11 mouse cellular contexts compared by ENCODE assay signal in the genomic region with DNA sequence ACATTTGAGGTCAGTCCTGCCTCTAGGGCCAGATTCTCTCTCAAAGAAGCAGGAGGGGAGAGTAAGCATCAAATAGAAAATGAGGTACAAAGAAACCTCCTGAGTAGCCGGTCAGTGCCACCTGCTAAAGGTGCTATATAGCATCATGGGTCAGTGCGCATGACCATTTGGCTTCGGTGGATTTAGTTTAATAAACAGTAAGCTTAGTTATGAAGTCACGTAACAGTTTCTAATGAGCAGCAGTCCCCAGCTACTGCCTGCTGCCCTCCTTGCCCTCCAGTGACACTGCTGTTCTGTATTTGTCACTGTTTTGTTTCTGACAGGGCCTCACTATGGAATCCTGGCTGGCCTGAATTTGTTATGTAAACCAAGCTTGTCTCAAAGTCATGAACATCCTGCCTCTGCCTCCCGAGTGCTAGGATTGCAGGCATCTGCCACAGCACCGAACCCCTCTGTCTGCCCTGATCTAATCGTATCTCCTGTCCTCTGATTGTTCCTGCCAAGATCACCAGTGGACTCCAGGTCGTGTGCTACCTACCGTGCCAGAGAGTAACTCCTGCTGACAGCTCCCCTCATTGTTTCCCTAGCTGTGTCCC. TPM values are rescaled to one million over a fixed set of nuclear protein-coding genes. Genes with fewer than 3 reads are reported as not detected.
DNase-seq lines count a peak whose midpoint lies in the region; ATAC-seq and TF ChIP-seq lines count a peak whose summit lies in the region.
"Had no signal": no experiment of that assay in that cellular context is flagged by ENCODE, and none has a peak within 500 bp of the region (broad histone marks: within the 10 kb centered on the region; RNA-seq: fewer than 3 reads in every experiment).

No protein-coding gene starts in this region.

- peak; percentile 63 for DNase-seq in heart, adult 9 months (ENCODE audit: low spot score in 2 of 2)
- DNase-seq in heart, postnatal 4 days: no peak
- peak; percentile 23 for DNase-seq in lung, embryonic 14.5 days
- no peak for DNase-seq in lung, postnatal 4 days
- no peak for DNase-seq in stomach, postnatal 0 days (ENCODE audit: low spot score)
- DNase-seq in thymus, postnatal 36 days: no peak

- ATAC-seq in lung, embryonic 14.5 days (ENCODE audit: insufficient read depth): no peak
- no peak for ATAC-seq in heart, embryonic 16.5 days (replicated peaks; ENCODE audit: extremely low read depth, insufficient read depth, low FRiP score)
- ATAC-seq in stomach, postnatal 0 days (ENCODE audit: low FRiP score, low TSS enrichment): no peak
- ATAC-seq: forebrain, embryonic 13.5 days had no signal

- WGBS in lung, embryonic 14.5 days: 57% methylated on average over 9 of the region's 9 CpGs
- WGBS in heart, embryonic 16.5 days: 45% methylated on average over 9 of the region's 9 CpGs
- 58% methylated on average over 9 of the region's 9 CpGs for WGBS in stomach, postnatal 0 days

- no peak overlapping the region for H3K4me2 ChIP-seq in lung, embryonic 14.5 days
- H3K4me2 ChIP-seq in heart, embryonic 16.5 days (ENCODE audit: low read depth, low read length): no peak overlapping the region
- H3K4me2 ChIP-seq in stomach, postnatal 0 days (replicated peaks; ENCODE audit: low read depth): no peak overlapping the region
- H3K4me2 ChIP-seq: forebrain, embryonic 13.5 days; stomach, embryonic 15.5 days had no signal

- TF ChIP-seq CTCF in lung, embryonic 14.5 days (IDR thresholded peaks at IDR 0.05; ENCODE audit: low read depth): no peak
- no peak for TF ChIP-seq CTCF in stomach, postnatal 0 days (IDR thresholded peaks at IDR 0.05; ENCODE audit: low read depth)

- H3K4me3 ChIP-seq in lung, embryonic 14.5 days (ENCODE audit: low read depth, low read length): no peak overlapping the region
- no peak overlapping the region for H3K4me3 ChIP-seq in heart, embryonic 16.5 days (ENCODE audit: low read length)
- H3K4me3 ChIP-seq in stomach, postnatal 0 days (ENCODE audit: low read depth, low read length): no peak overlapping the region
- H3K4me3 ChIP-seq: forebrain, embryonic 13.5 days; stomach, embryonic 15.5 days had no signal

- H3K4me1 ChIP-seq in lung, embryonic 14.5 days (ENCODE audit: insufficient read depth): peaks cover 10% of the 10 kb centered on the region
- H3K4me1 ChIP-seq in heart, embryonic 16.5 days (ENCODE audit: control insufficient read depth, insufficient read depth, low read length): peaks cover 23% of the 10 kb centered on the region
- H3K4me1 ChIP-seq in stomach, postnatal 0 days (replicated peaks; ENCODE audit: control insufficient read depth, insufficient read depth): peaks cover 7% of the 10 kb centered on the region; the same call in 1 of the 2 replicates
- H3K4me1 ChIP-seq: forebrain, embryonic 13.5 days had no signal

- TF ChIP-seq EP300 in stomach, postnatal 0 days (optimal IDR thresholded peaks at IDR 0.05): no peak

- H3K36me3 ChIP-seq in lung, embryonic 14.5 days (ENCODE audit: insufficient read depth): no peaks in the 10 kb centered on the region
- no peaks in the 10 kb centered on the region for H3K36me3 ChIP-seq in heart, embryonic 16.5 days (ENCODE audit: control insufficient read depth, insufficient read depth)
- no peaks in the 10 kb centered on the region; the same call in 1 of the 2 replicates for H3K36me3 ChIP-seq in stomach, postnatal 0 days (ENCODE audit: control insufficient read depth, insufficient read depth, low read length)
- H3K36me3 ChIP-seq: stomach, embryonic 15.5 days had no signal

- H3K9ac ChIP-seq in lung, embryonic 14.5 days: no peak overlapping the region
- peak overlapping the region; percentile 35; the same call in 1 of the 2 replicates for H3K9ac ChIP-seq in heart, embryonic 16.5 days (ENCODE audit: low read length)
- H3K9ac ChIP-seq in stomach, postnatal 0 days (ENCODE audit: low read length): no peak overlapping the region
- H3K9ac ChIP-seq: forebrain, embryonic 13.5 days; stomach, embryonic 15.5 days had no signal

- no peaks in the 10 kb centered on the region for H3K27me3 ChIP-seq in lung, embryonic 14.5 days (ENCODE audit: insufficient read depth, low read length)
- no peaks in the 10 kb centered on the region for H3K27me3 ChIP-seq in heart, embryonic 16.5 days (ENCODE audit: control insufficient read depth, insufficient read depth, low read length)
- no peaks in the 10 kb centered on the region for H3K27me3 ChIP-seq in stomach, postnatal 0 days (ENCODE audit: control insufficient read depth, insufficient read depth, low read length)
- H3K27me3 ChIP-seq: forebrain, embryonic 13.5 days; stomach, embryonic 15.5 days had no signal

- no peaks in the 10 kb centered on the region for H3K9me3 ChIP-seq in lung, embryonic 14.5 days (ENCODE audit: low read depth, low read length)
- H3K9me3 ChIP-seq in heart, embryonic 16.5 days (replicated peaks; ENCODE audit: control insufficient read depth, low read length): no peaks in the 10 kb centered on the region
- no peaks in the 10 kb centered on the region for H3K9me3 ChIP-seq in stomach, postnatal 0 days (ENCODE audit: control insufficient read depth, low read length)
- H3K9me3 ChIP-seq: forebrain, embryonic 13.5 days; stomach, embryonic 15.5 days had no signal

- peak overlapping the region; percentile 36; the same call in 1 of the 2 replicates for H3K27ac ChIP-seq in lung, embryonic 14.5 days (ENCODE audit: low read depth)
- peak overlapping the region; percentile 51 for H3K27ac ChIP-seq in heart, embryonic 16.5 days (ENCODE audit: low read length)
- H3K27ac ChIP-seq in stomach, postnatal 0 days (replicated peaks): peak overlapping the region; percentile 53
- H3K27ac ChIP-seq: forebrain, embryonic 13.5 days; stomach, embryonic 15.5 days had no signal

RNA-seq across cellular contexts. Expression of a gene that starts 8.2 kb away (rescaled TPM):
- 10 to 100 TPM; 39.5 to 41.2 TPM for total RNA-seq in heart, postnatal 4 days (2021)
- polyA plus RNA-seq in lung, embryonic 14.5 days (2014; fragmentation: Nextera tagmentation; extraction: Ambion mirVana): 5.0 and 5.8 TPM in 2 replicates
- 12.4 and 17.2 TPM in 2 replicates for polyA plus RNA-seq in heart, embryonic 16.5 days (2015; fragmentation: Nextera tagmentation; extraction: Ambion mirVana)
- 10.7 and 11.5 TPM in 2 replicates for polyA plus RNA-seq in stomach, postnatal 0 days (2015; fragmentation: Nextera tagmentation; extraction: Ambion mirVana)
- total RNA-seq: CH12.LX had no signal

RNA-seq across cellular contexts. Expression of a gene that starts 39.0 kb away (rescaled TPM):
- total RNA-seq in heart, postnatal 4 days (2021): not detected
- 0.32 and 0.34 TPM in 2 replicates for polyA plus RNA-seq in lung, embryonic 14.5 days (2014; fragmentation: Nextera tagmentation; extraction: Ambion mirVana)
- polyA plus RNA-seq in heart, embryonic 16.5 days (2015; fragmentation: Nextera tagmentation; extraction: Ambion mirVana): 0.21 and 0.31 TPM in 2 replicates
- polyA plus RNA-seq in stomach, postnatal 0 days (2015; fragmentation: Nextera tagmentation; extraction: Ambion mirVana): 0.12 and 0.27 TPM in 2 replicates
- total RNA-seq: CH12.LX had no signal
- polyA plus RNA-seq: limb, embryonic 11.5 days had no signal

RNA-seq across cellular contexts. Expression of a gene that starts 51.8 kb away (rescaled TPM):
- total RNA-seq in heart, postnatal 4 days (2021): 10 to 100 TPM; 41.2 to 45.4 TPM
- polyA plus RNA-seq in lung, embryonic 14.5 days (2014; fragmentation: Nextera tagmentation; extraction: Ambion mirVana): 12.6 and 15.9 TPM in 2 replicates
- 1.6 and 4.9 TPM in 2 replicates for polyA plus RNA-seq in heart, embryonic 16.5 days (2015; fragmentation: Nextera tagmentation; extraction: Ambion mirVana)
- 4.7 TPM in 2 replicates for polyA plus RNA-seq in stomach, postnatal 0 days (2015; fragmentation: Nextera tagmentation; extraction: Ambion mirVana)

Comparison
In these comparisons a context has a peak if more than half of its experiments do, and no peak if none do; other contexts are left out.
1. DNase-seq: peak in heart, adult 9 months (2 of 2) and lung, embryonic 14.5 days (single experiment); none in heart, postnatal 4 days (single experiment), lung, postnatal 4 days (0 of 2), stomach, postnatal 0 days (single experiment) and thymus, postnatal 36 days (0 of 2).
2. Peak in every context shown above with its lines, with median percentiles within 50 percentile points of each other: H3K27ac ChIP-seq.